28 mouse cellular contexts compared by ENCODE assay signal in genomic region chr2:36259382-36259781, GRCm38 (mm10). TPM values are rescaled to one million over a fixed set of nuclear protein-coding genes. Genes with fewer than 3 reads are reported as not detected.
DNase-seq lines count a peak whose midpoint lies in the region; ATAC-seq and TF ChIP-seq lines count a peak whose summit lies in the region.
"Had no signal": no experiment of that assay in that cellular context is flagged by ENCODE, and none has a peak within 500 bp of the region (broad histone marks: within the 10 kb centered on the region; RNA-seq: fewer than 3 reads in every experiment).

No protein-coding gene starts in this region.

- no peaks in the 10 kb centered on the region for H3K9me3 ChIP-seq in kidney, postnatal 0 days (replicated peaks; ENCODE audit: low read length)
- H3K9me3 ChIP-seq: embryonic facial prominence, embryonic 12.5 days; forebrain, embryonic 15.5 days; heart, embryonic 13.5 days; limb, embryonic 12.5 days; liver, embryonic 15.5 days; midbrain, embryonic 13.5 days had no signal

- no peak overlapping the region for H3K9ac ChIP-seq in kidney, postnatal 0 days (ENCODE audit: low read depth, low read length)
- H3K9ac ChIP-seq: embryonic facial prominence, embryonic 12.5 days; forebrain, embryonic 15.5 days; heart, embryonic 13.5 days; hindbrain, embryonic 14.5 days; limb, embryonic 12.5 days; liver, embryonic 15.5 days; lung, embryonic 14.5 days; midbrain, embryonic 13.5 days had no signal

- H3K4me3 ChIP-seq in kidney, postnatal 0 days (replicated peaks; ENCODE audit: low read depth, low read length) = no peak overlapping the region
- no peak overlapping the region for H3K4me3 ChIP-seq in myocyte
- H3K4me3 ChIP-seq in cerebellum, adult 2 months (replicated peaks; ENCODE audit: insufficient read depth, low read depth, low read length) = no peak overlapping the region
- H3K4me3 ChIP-seq: embryonic facial prominence, embryonic 12.5 days; forebrain, embryonic 15.5 days; heart, adult 2 months; heart, embryonic 13.5 days; limb, embryonic 12.5 days; liver, embryonic 15.5 days; midbrain, embryonic 13.5 days had no signal

- 0 out of 2 replicates have a peak overlapping the region, but pooled peaks have one; percentile 25 for H3K27ac ChIP-seq in kidney, postnatal 0 days
- no peak overlapping the region for H3K27ac ChIP-seq in cerebellum, adult 2 months (ENCODE audit: insufficient read depth, low read length)
- H3K27ac ChIP-seq: embryonic facial prominence, embryonic 12.5 days; forebrain, embryonic 15.5 days; heart, adult 2 months; heart, embryonic 13.5 days; hindbrain, embryonic 14.5 days; limb, embryonic 12.5 days; liver, embryonic 15.5 days; midbrain, embryonic 13.5 days had no signal

- no peaks in the 10 kb centered on the region for H3K79me2 ChIP-seq in myocyte (ENCODE audit: control insufficient read depth, insufficient read depth)

- TF ChIP-seq CTCF in kidney, postnatal 0 days (IDR thresholded peaks at IDR 0.05; ENCODE audit: low read depth) = no peak
- no peak for TF ChIP-seq CTCF in cerebellum, adult 2 months (IDR thresholded peaks at IDR 0.05; ENCODE audit: borderline replicate concordance, insufficient read depth, low read depth, low read length)

- no peak for DNase-seq in kidney, postnatal 0 days (ENCODE audit: low spot score)
- DNase-seq in kidney, adult 18-20 months = no peak
- DNase-seq in 3T3-L1 (ENCODE audit: low read depth, low spot score) (peak; percentile 91), MN1 (ENCODE audit: low spot score) (peak; percentile 52)
- DNase-seq in cerebellum, adult 2 months = no peak
- DNase-seq in embryo, embryonic 10.5 days (ENCODE audit: low spot score) = no peak
- DNase-seq: adrenal gland, postnatal 10 days; cerebellum, adult 9-10 months; cerebellum, postnatal 36 days; embryo, embryonic 11 days; gastrocnemius, postnatal 36 days; heart, adult 2 months; heart, postnatal 10 days; kidney, postnatal 14 days; lung, embryonic 14.5 days; lung, postnatal 36 days; spleen, adult 18-20 months; thymus, adult 18-20 months; thymus, postnatal 36 days had no signal

- H3K27me3 ChIP-seq in kidney, postnatal 0 days (ENCODE audit: insufficient read depth, low read length) = no peaks in the 10 kb centered on the region
- H3K27me3 ChIP-seq in myocyte (ENCODE audit: control insufficient read depth, insufficient read depth, insufficient read length) = no peaks in the 10 kb centered on the region
- H3K27me3 ChIP-seq in cerebellum, adult 2 months (ENCODE audit: control insufficient read depth, insufficient read depth, low read length) = no peaks in the 10 kb centered on the region; the same call in 1 of the 2 replicates
- H3K27me3 ChIP-seq: embryonic facial prominence, embryonic 12.5 days; forebrain, embryonic 15.5 days; heart, embryonic 13.5 days; limb, embryonic 12.5 days; liver, embryonic 15.5 days; midbrain, embryonic 13.5 days had no signal

- no peaks in the 10 kb centered on the region for H3K36me3 ChIP-seq in kidney, postnatal 0 days (ENCODE audit: insufficient read depth, low read length)
- no peaks in the 10 kb centered on the region for H3K36me3 ChIP-seq in myocyte (ENCODE audit: control insufficient read depth, insufficient read depth)
- H3K36me3 ChIP-seq: embryonic facial prominence, embryonic 12.5 days; forebrain, embryonic 15.5 days; heart, embryonic 13.5 days; limb, embryonic 12.5 days; liver, embryonic 15.5 days; midbrain, embryonic 13.5 days had no signal

- H3K4me1 ChIP-seq in kidney, postnatal 0 days (replicated peaks; ENCODE audit: insufficient read depth, low read length) = no peaks in the 10 kb centered on the region
- no peaks in the 10 kb centered on the region for H3K4me1 ChIP-seq in cerebellum, adult 2 months (ENCODE audit: control insufficient read depth, insufficient read depth, low read length)
- H3K4me1 ChIP-seq: embryonic facial prominence, embryonic 12.5 days; forebrain, embryonic 15.5 days; heart, embryonic 13.5 days; limb, embryonic 12.5 days; liver, embryonic 15.5 days; midbrain, embryonic 13.5 days had no signal

- no peak overlapping the region for H3K4me2 ChIP-seq in kidney, postnatal 0 days (ENCODE audit: low read length)
- peak overlapping the region; percentile 20 for H3K4me2 ChIP-seq in myocyte (ENCODE audit: low read depth)
- H3K4me2 ChIP-seq: embryonic facial prominence, embryonic 12.5 days; forebrain, embryonic 15.5 days; heart, embryonic 13.5 days; hindbrain, embryonic 14.5 days; limb, embryonic 12.5 days; liver, embryonic 15.5 days; lung, embryonic 14.5 days; midbrain, embryonic 13.5 days had no signal

- no peak for ATAC-seq in kidney, postnatal 0 days (replicated peaks; ENCODE audit: low FRiP score, low read depth)
- ATAC-seq: forebrain, embryonic 15.5 days; intestine, postnatal 0 days; midbrain, embryonic 13.5 days had no signal

- no peak for TF ChIP-seq POLR2A in myocyte (IDR thresholded peaks at IDR 0.05; ENCODE audit: insufficient read length, low read depth)
- TF ChIP-seq POLR2A in cerebellum, adult 2 months (IDR thresholded peaks at IDR 0.05; ENCODE audit: borderline replicate concordance, insufficient read depth, low read length) = no peak

- no peak overlapping the region for H3ac ChIP-seq in myocyte (ENCODE audit: control insufficient read depth, insufficient read length)

- 50% methylated on average over 4 of the region's 4 CpGs for WGBS in kidney, postnatal 0 days
- WGBS in cerebellum, adult 2 months = 53% methylated on average over 4 of the region's 4 CpGs

TF ChIP-seq in myocyte, 11 proteins besides CTCF, POLR2A, EP300 and RAD21:
- TF ChIP-seq E2F4 (IDR thresholded peaks at IDR 0.05; ENCODE audit: insufficient read depth) = no peak
- no peak for TF ChIP-seq TCF3 (IDR thresholded peaks at IDR 0.05; ENCODE audit: insufficient read length, low read depth)
- TF ChIP-seq REST (IDR thresholded peaks at IDR 0.05; ENCODE audit: insufficient read depth, insufficient read length) = no peak
- no peak for TF ChIP-seq SRF (IDR thresholded peaks at IDR 0.05; ENCODE audit: control insufficient read depth, insufficient read length, low read depth)
- no peak for TF ChIP-seq TCF12 (IDR thresholded peaks at IDR 0.05; ENCODE audit: insufficient read depth, poor library complexity, severe bottlenecking)
- peak in 2 of 3 experiments; percentile 24 to 54 for TF ChIP-seq MYOG (IDR thresholded peaks at IDR 0.05; ENCODE audit: control insufficient read depth in 1 of 3, insufficient read depth in 1 of 3, insufficient read length in 2 of 3, low read depth in 2 of 3)
- TF ChIP-seq CEBPB (IDR thresholded peaks at IDR 0.05; ENCODE audit: insufficient read depth, poor library complexity, severe bottlenecking) = no peak
- TF ChIP-seq MYOD1 (IDR thresholded peaks at IDR 0.05; ENCODE audit: control insufficient read depth in 1 of 3, insufficient read length in 2 of 3, low read depth in 2 of 3) = peak in 1 of 3 experiments; percentile 57
- TF ChIP-seq USF1 (IDR thresholded peaks at IDR 0.05; ENCODE audit: low read depth) = no peak
- no peak for TF ChIP-seq POLR2AphosphoS2 (IDR thresholded peaks at IDR 0.05; ENCODE audit: insufficient read length, low read depth)

RNA-seq across cellular contexts. Expression of gene Ptgs1, which starts 29.2 kb away (rescaled TPM):
- 41.9 and 42.0 TPM in 2 replicates for polyA plus RNA-seq in kidney, postnatal 0 days (2015; fragmentation: Nextera tagmentation; extraction: Ambion mirVana)
- 122 TPM for polyA plus RNA-seq in myocyte (2012; fragmentation: generic; extraction: Trizol)
- polyA plus RNA-seq in cerebellum, adult 2 months (2012; rRNA removed) = 6.5 and 9.3 TPM in 2 replicates

Comparison
In these comparisons a context has a peak if more than half of its experiments do, and no peak if none do; other contexts are left out.
1. DNase-seq: peak in 3T3-L1 (single experiment) and MN1 (single experiment); none in kidney, postnatal 0 days (single experiment), kidney, adult 18-20 months (single experiment), cerebellum, adult 2 months (0 of 2) and embryo, embryonic 10.5 days (single experiment).